Mouse (Mus musculus) limb, embryonic 11.5 days (tissue): ENCODE measurements around the gene Tmub1. TPM values are rescaled to one million over a fixed set of nuclear protein-coding genes. Genes with fewer than 3 reads are reported as not detected.

ENCODE experiments used
- ATAC-seq: fragments of 200-750 bp; cut with Nextera tagmentation; 2 replicates; pipeline ENCODE4 v1.8.0; 2017; ENCODE audit warnings: low read depth; ENCODE audit not compliant: insufficient number of reproducible peaks, low FRiP score, low TSS enrichment
- DNase-seq: peaks from one replicate; pipeline ENCODE4 v3.0.0-alpha.2; 2015; ENCODE audit warnings: low spot score
- H3K27ac ChIP-seq: fragments of 300-500 bp; sonication (generic); replicated peaks from 2 replicates; pipeline ENCODE4 v1.5.1; 2014; ENCODE audit warnings: low read depth, mild to moderate bottlenecking, low read length
- H3K27me3 ChIP-seq: fragments of 300-500 bp; sonication (generic); 2 replicates; pipeline ENCODE4 v1.6.1; 2014; ENCODE audit warnings: mild to moderate bottlenecking, low read length, mixed read lengths; ENCODE audit not compliant: control insufficient read depth, insufficient read depth
- H3K36me3 ChIP-seq: fragments of 300-500 bp; sonication (generic); 2 replicates; pipeline ENCODE4 v1.6.1; 2014; ENCODE audit warnings: mild to moderate bottlenecking, low read length, moderate library complexity, mixed read lengths; ENCODE audit not compliant: control insufficient read depth, insufficient read depth
- H3K4me1 ChIP-seq: fragments of 300-500 bp; sonication (generic); 2 replicates; pipeline ENCODE4 v1.6.1; 2014; ENCODE audit warnings: low read length, mixed read lengths; ENCODE audit not compliant: control insufficient read depth, insufficient read depth
- H3K4me2 ChIP-seq: fragments of 300-500 bp; sonication (generic); 2 replicates; pipeline ENCODE4 v1.6.1; 2014; ENCODE audit warnings: low read depth, mild to moderate bottlenecking, moderate library complexity; ENCODE audit not compliant: severe bottlenecking
- H3K4me3 ChIP-seq: fragments of 300-500 bp; sonication (generic); 2 replicates; pipeline ENCODE4 v1.5.1; 2014; ENCODE audit warnings: low read depth, low read length
- H3K9ac ChIP-seq: fragments of 300-500 bp; sonication (generic); 2 replicates; pipeline ENCODE4 v1.6.1; 2014; ENCODE audit warnings: mild to moderate bottlenecking, low read length
- H3K9me3 ChIP-seq: fragments of 300-500 bp; sonication (generic); 2 replicates; pipeline ENCODE4 v1.6.1; 2016; ENCODE audit warnings: low read length; ENCODE audit not compliant: control insufficient read depth
- WGBS: fragments of 180-500 bp; shearing (Covaris S2); extraction: QIAGEN DNeasy Blood & Tissue Kit; methylation state at CpG from one replicate; pipeline ENCODE4 v1.1.7; 2014; 5-methylcytosine and 5-hydroxymethylcytosine counted together
- polyA plus RNA-seq: library from polyadenylated mRNA; unstranded; fragments of >200 nt; fragmentation: Nextera tagmentation; extraction: Ambion mirVana; gene quantifications from 2 replicates; pipeline ENCODE4 v1.2.1, GENCODE M21; 2014

Gene Tmub1
- polyA plus RNA-seq, 1 experiment from 2014 or later = 25.4 TPM

DNA sequence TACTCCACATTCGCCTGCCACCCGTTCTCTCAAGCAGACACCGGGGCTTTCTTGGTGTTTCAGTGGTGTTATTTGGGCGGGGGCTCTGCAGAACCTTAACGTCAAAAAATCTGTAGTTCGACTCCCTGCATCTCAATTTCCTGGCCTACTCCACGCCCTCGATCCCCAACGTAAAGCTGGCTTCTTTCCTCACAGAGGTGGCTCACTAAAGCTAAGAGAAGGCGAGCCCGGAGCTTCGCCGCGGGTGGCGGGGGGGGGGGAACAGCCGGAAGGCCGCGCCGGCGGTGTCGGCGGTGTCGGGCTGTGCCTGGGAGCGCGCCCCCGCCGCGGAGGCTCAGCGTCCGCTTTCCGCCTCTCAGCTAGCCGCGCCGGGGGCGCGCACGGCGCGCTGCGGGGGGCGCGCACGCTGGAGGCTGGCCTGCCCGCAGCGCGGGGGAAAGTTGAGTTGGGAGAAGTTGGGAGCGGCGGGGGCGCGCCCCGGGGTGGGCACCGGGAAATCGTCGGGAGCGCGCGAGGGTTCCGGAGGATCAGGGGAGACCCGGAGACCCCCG is 22.7 kb downstream of the Tmub1 start:
- Histone ChIP-seq H3K9me3 (no peaks in the 10 kb centered on the region), H3K4me2 (peak overlapping the region; percentile 87), H3K4me1 (peaks cover 42% of the 10 kb centered on the region), H3K4me3 (peak overlapping the region; percentile 52), H3K9ac (peak overlapping the region; percentile 60), H3K36me3 (0 out of 2 replicates have a peak, but pooled peaks cover 1% of the 10 kb centered on the region), H3K27ac (peak overlapping the region; percentile 45), H3K27me3 (no peaks in the 10 kb centered on the region)
- no peak for ATAC-seq
- WGBS = under 1% methylated on average over 58 of the region's 60 CpGs
- DNase-seq = peak; percentile 88

DNA sequence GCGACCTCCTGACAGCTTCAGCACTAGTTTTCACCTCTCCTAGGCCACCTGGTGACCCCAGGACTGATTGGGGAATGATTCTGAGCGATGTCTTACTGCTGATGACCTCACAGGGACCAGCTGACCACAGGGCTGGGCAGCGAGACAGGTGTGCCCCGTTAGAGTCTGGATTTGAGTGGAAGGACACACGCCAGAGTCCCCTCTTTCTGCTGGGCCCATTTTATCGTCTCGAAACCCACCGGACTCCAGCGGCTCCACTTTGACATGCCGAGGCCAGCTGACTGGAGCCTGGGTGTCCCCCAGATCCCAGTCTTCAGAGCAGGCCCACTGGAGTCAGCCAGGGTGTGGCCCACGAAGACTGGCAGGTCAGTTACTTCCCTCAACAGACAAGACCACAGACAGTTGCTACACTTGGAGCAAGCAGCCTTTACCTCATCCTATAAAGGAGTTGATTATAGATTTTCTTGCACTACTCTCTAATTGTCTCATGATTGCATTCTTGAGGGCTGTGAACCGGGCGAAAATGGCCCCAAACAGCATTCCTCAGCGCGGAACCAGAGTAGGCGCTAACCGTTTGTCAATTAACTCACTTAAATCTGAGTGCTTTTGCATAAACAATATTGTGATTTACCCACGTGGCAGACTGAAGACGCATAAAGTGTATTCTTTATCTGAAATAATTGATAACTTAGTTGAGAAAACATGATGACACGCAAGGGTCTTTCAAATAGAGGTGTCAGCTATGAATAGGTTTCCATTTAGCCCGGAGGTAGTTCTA is 23.5 kb downstream of the Tmub1 start:
- Histone ChIP-seq H3K4me1 (peaks cover 42% of the 10 kb centered on the region), H3K9me3 (no peaks in the 10 kb centered on the region), H3K4me2 (peak overlapping the region; percentile 87), H3K27ac (peak overlapping the region; percentile 78), H3K9ac (peak overlapping the region; percentile 64), H3K36me3 (peaks cover 2% of the 10 kb centered on the region; the same call in 1 of the 2 replicates), H3K4me3 (peak overlapping the region; percentile 58), H3K27me3 (no peaks in the 10 kb centered on the region)
- 15% methylated on average over 21 of the region's 21 CpGs for WGBS
- ATAC-seq (no peak; the same call in 1 of the 2 replicates), DNase-seq (no peak)

DNA sequence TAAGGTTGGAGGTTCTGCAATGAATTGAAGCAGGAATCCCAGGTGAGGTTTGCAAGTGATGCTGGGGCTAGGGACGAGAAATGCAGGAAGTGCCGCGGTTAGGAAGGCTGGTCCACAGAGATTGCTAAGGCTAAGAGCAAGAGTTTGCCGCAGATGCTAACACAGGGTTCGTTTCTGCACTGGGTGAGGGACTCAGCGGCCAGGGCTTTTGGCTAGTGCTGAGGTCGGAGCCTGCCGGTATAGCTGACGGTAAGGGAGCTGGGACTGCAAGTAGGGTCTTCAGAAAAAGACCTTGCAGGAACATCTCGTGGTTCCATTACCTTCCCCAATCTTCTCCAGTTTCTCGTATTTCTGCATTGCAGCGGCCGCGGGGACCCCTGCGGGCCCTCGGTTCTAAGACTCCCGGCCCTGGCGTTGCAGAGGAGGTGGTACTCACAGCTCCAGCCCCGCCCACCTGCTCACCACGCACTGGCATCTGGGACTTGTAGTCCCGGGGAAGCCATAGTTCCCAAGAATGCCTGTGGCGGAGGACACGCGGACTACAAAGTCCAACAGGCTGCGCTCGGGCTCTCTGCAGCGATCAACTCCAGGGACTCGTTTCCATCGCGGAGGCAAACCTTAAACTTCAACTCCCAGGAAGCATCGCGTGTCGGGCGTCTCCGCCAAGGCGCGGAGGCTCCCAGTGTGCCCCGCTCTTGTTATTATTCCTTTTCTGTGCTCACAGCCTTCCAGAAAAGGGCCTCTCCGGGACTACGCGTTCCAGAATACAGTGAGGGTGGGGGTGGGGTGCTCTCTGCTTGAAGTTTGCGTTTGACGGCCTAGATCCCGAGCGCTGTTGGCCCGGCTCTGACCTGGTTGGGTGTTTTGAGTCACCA is 24.3 kb downstream of the Tmub1 start, which contains the start of the genes Cdk5 and Slc4a2:
TSS of gene Cdk5 (minus strand) at position 402 of the 875 bp plus-strand sequence.
TSS of gene Slc4a2 (plus strand) at position 709 of the 875 bp plus-strand sequence.
- peak; percentile 90 for ATAC-seq
- H3K36me3 ChIP-seq = peaks cover 4% of the 10 kb centered on the region; the same call in 1 of the 2 replicates
- H3K4me1 ChIP-seq = peaks cover 36% of the 10 kb centered on the region

DNA sequence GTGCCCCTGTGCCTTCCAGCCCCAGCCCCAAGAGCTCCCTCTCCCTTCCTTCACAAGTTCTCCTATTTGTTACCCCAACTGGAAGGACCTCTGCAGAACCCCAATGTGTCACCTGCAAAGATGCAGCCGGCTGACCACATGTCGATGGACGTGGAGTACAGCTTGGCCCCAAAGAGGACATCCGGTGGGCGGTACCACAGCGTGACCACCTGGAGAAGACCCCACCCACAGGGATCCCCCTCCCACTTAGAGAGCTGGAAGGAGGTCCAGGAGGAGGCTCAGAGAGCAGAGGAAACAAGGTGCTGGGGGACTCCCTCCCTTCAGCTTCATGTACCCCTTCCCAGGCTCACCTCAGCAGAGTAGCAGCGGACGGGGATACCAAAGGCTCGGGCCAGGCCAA is 27.3 kb downstream of the Tmub1 start:
- H3K9ac ChIP-seq = no peak overlapping the region
- H3K4me2 ChIP-seq = no peak overlapping the region
- WGBS = 81% methylated on average over 9 of the region's 9 CpGs
- no peaks in the 10 kb centered on the region for H3K27me3 ChIP-seq
- H3K4me3 ChIP-seq = no peak overlapping the region
- no peak overlapping the region for H3K27ac ChIP-seq
- no peaks in the 10 kb centered on the region for H3K9me3 ChIP-seq
- peaks cover 4% of the 10 kb centered on the region; the same call in 1 of the 2 replicates for H3K36me3 ChIP-seq
- ATAC-seq = no peak
- peaks cover 13% of the 10 kb centered on the region for H3K4me1 ChIP-seq
- DNase-seq = no peak

More for the DNA sequence above, 24.3 kb downstream of the Tmub1 start, which contains the start of the genes Cdk5 and Slc4a2:
- Histone ChIP-seq H3K27me3 (no peaks in the 10 kb centered on the region), H3K4me2 (peak within 1 kb of the TSS; percentile 87), H3K27ac (peak within 1 kb of the TSS; percentile 78), H3K9me3 (no peaks in the 10 kb centered on the region), H3K4me3 (peak within 1 kb of the TSS; percentile 58), H3K9ac (peak within 1 kb of the TSS; percentile 75)
- under 1% methylated on average over 46 of the region's 46 CpGs for WGBS
- DNase-seq = peak; percentile 99

DNA sequence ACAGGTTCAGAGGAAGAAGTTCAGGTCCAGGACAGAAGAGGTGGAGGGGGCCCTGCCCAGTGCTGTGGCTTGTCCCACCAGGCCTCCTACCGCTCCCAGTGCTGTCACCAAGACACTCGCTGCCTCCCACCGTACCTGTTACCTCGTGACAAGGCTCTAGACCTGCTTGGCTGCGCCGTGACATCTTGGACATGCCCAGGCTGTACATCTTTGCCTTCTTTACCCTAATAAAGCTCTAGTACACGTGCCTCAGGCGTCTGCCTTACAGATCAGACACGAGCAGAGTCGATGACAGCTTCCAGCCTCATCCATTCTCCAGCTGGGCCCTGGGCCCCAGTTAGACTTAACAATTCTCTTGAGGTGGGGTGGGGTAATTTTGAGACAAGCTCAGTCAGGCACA is 30.1 kb downstream of the Tmub1 start:
- Histone ChIP-seq H3K4me3 (no peak overlapping the region), H3K4me2 (no peak overlapping the region), H3K9me3 (no peaks in the 10 kb centered on the region), H3K27ac (no peak overlapping the region), H3K9ac (no peak overlapping the region), H3K36me3 (peaks cover 4% of the 10 kb centered on the region; the same call in 1 of the 2 replicates), H3K27me3 (no peaks in the 10 kb centered on the region; the same call in 1 of the 2 replicates), H3K4me1 (peaks cover 6% of the 10 kb centered on the region; the same call in 1 of the 2 replicates)
- ATAC-seq (no peak), DNase-seq (no peak)
- WGBS = 91% methylated on average over 10 of the region's 10 CpGs

DNA sequence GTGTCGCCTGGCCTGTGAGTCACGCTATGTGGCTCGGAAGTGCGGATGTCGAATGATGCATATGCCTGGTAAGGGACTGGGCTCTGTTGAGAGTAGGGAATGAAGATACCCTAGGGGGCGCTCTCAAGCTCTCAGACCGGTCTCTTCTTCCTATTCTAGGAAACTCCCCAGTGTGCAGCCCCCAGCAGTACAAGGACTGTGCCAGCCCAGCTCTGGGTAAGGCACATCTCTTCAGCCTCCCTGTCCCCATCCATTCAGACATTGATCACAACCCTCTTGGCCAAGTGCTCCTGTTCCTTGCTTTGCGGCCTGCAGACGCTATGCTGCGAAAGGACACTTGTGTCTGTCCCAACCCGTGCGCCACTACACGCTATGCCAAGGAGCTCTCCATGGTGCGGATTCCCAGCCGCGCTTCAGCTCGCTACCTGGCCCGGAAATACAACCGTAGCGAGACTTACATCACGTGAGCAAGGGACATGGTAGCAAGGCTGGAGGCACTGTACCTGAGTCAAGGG is 31.4 kb downstream of the Tmub1 start:
- peaks cover 4% of the 10 kb centered on the region; the same call in 1 of the 2 replicates for H3K36me3 ChIP-seq
- no peak overlapping the region for H3K9ac ChIP-seq
- no peaks in the 10 kb centered on the region for H3K9me3 ChIP-seq
- peaks cover 6% of the 10 kb centered on the region; the same call in 1 of the 2 replicates for H3K4me1 ChIP-seq
- no peaks in the 10 kb centered on the region; the same call in 1 of the 2 replicates for H3K27me3 ChIP-seq
- no peak overlapping the region for H3K4me3 ChIP-seq
- 2% methylated on average over 21 of the region's 21 CpGs for WGBS
- no peak overlapping the region for H3K4me2 ChIP-seq
- peak; percentile 44; the same call in 1 of the 2 replicates for ATAC-seq
- peak; percentile 75 for DNase-seq
- 0 out of 2 replicates have a peak overlapping the region, but pooled peaks have one; percentile 0 for H3K27ac ChIP-seq

DNA sequence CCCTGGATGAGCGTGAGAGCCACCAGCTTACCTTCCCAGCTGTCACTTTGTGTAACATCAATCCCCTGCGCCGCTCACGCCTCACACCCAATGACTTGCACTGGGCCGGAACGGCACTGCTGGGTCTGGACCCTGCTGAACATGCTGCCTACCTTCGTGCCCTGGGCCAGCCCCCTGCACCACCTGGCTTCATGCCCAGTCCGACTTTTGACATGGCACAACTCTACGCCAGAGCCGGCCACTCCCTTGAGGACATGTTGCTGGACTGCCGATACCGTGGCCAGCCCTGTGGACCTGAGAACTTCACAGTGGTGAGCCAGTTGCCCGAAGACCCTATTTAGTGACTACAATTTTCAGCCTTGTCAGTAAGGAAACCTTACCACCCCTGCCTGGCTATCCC is 33.7 kb downstream of the Tmub1 start:
- 84% methylated on average over 13 of the region's 13 CpGs for WGBS
- Histone ChIP-seq H3K27ac (no peak overlapping the region), H3K9ac (no peak overlapping the region), H3K4me3 (no peak overlapping the region), H3K36me3 (no peaks in the 10 kb centered on the region), H3K27me3 (no peaks in the 10 kb centered on the region; the same call in 1 of the 2 replicates), H3K4me2 (no peak overlapping the region), H3K9me3 (no peaks in the 10 kb centered on the region), H3K4me1 (peaks cover 6% of the 10 kb centered on the region; the same call in 1 of the 2 replicates)
- no peak for ATAC-seq
- DNase-seq = no peak
